Mouse (Mus musculus) lung, adult 2 months (tissue): Measurements from ENCODE around the gene Ifih1.

ENCODE experiments used
- CTCF ChIP-seq: fragments of 200-500 bp; IDR thresholded peaks from 2 replicates; pipeline ENCODE4 v1.5.1; 2011; ENCODE audit warnings: mild to moderate bottlenecking, low read length, control low read depth; ENCODE audit not compliant: insufficient read depth
- POLR2A ChIP-seq: fragments of 200-500 bp; IDR thresholded peaks from 2 replicates; pipeline ENCODE4 v1.6.1; 2011; ENCODE audit warnings: low read depth, mild to moderate bottlenecking, control low read depth, low read length, borderline replicate concordance; ENCODE audit errors: extremely low read depth

DNA sequence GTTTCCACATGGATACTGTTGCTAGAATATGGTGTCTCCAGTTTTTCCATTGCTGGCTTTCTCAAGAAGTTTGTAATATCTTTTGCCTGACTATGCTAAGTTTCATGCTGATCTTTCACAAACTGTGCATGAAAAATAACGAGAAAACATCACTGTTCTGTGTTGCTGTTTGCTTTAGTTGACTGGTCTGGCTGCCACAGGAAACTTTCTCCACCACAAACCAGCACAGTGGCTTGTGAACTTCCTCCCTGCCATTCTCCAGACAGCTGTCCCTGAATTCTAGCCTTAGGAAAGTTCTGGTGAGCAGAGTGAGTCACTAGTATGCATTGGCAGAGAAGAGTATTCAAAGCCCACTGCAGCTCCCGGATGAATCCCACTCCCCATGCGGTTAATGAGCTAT lies 71.1 kb downstream of the Ifih1 start:
- TF ChIP-seq CTCF (no peak), POLR2A (no peak)
